14 mouse cellular contexts compared by ENCODE assay signal in genomic region chr11:115679554-115680238, GRCm38 (mm10). TPM values are rescaled to one million over a fixed set of nuclear protein-coding genes. Genes with fewer than 3 reads are reported as not detected.
DNase-seq lines count a peak whose midpoint lies in the region; ATAC-seq and TF ChIP-seq lines count a peak whose summit lies in the region.
"Had no signal": no experiment of that assay in that cellular context is flagged by ENCODE, and none has a peak within 500 bp of the region (broad histone marks: within the 10 kb centered on the region; RNA-seq: fewer than 3 reads in every experiment).

No protein-coding gene starts in this region.

- no peak for DNase-seq in CH12.LX (ENCODE audit: extremely low read depth)
- DNase-seq in large intestine, adult 2 months (ENCODE audit: low read depth, low spot score), result peak; percentile 75
- no peak for DNase-seq in frontal cortex, adult 2 months (ENCODE audit: extremely low spot score in 1 of 2, low spot score in 1 of 2)
- DNase-seq: cerebellum, adult 9-11 months; thymus, postnatal 4 days had no signal

- no peaks in the 10 kb centered on the region for H3K27me3 ChIP-seq in forebrain, embryonic 15.5 days
- no peaks in the 10 kb centered on the region for H3K27me3 ChIP-seq in forebrain, embryonic 13.5 days
- H3K27me3 ChIP-seq in intestine, embryonic 16.5 days (replicated peaks; ENCODE audit: control insufficient read depth, insufficient read depth, low read length), result no peaks in the 10 kb centered on the region
- no peaks in the 10 kb centered on the region for H3K27me3 ChIP-seq in intestine, embryonic 15.5 days (replicated peaks)
- H3K27me3 ChIP-seq in CH12.LX (replicated peaks), result no peaks in the 10 kb centered on the region
- H3K27me3 ChIP-seq: hindbrain, embryonic 15.5 days; lung, embryonic 15.5 days; Patski had no signal

- no peak overlapping the region for H3K9ac ChIP-seq in forebrain, embryonic 15.5 days (replicated peaks)
- H3K9ac ChIP-seq in forebrain, embryonic 13.5 days, result no peak overlapping the region
- no peak overlapping the region for H3K9ac ChIP-seq in intestine, embryonic 16.5 days (ENCODE audit: low read depth, low read length)
- H3K9ac ChIP-seq in intestine, embryonic 15.5 days, result no peak overlapping the region
- H3K9ac ChIP-seq in CH12.LX (ENCODE audit: insufficient read depth, low read depth), result no peak overlapping the region
- H3K9ac ChIP-seq: hindbrain, embryonic 15.5 days; lung, embryonic 15.5 days had no signal

- peaks cover 100% of the 10 kb centered on the region for H3K79me2 ChIP-seq in CH12.LX (replicated peaks; ENCODE audit: control insufficient read depth, extremely low read depth, insufficient read depth, poor library complexity, severe bottlenecking)

- 98% methylated on average over 9 of the region's 9 CpGs for WGBS in forebrain, embryonic 15.5 days
- WGBS in forebrain, embryonic 13.5 days, result 98% methylated on average over 9 of the region's 9 CpGs
- WGBS in intestine, embryonic 16.5 days, result 89% methylated on average over 9 of the region's 9 CpGs
- WGBS in intestine, embryonic 15.5 days, result 91% methylated on average over 9 of the region's 9 CpGs
- WGBS in large intestine, adult 2 months, result 35% methylated on average over 9 of the region's 9 CpGs

- H3K4me1 ChIP-seq in forebrain, embryonic 15.5 days, result peaks cover 8% of the 10 kb centered on the region
- peaks cover 1% of the 10 kb centered on the region; the same call in 1 of the 2 replicates for H3K4me1 ChIP-seq in forebrain, embryonic 13.5 days
- H3K4me1 ChIP-seq in intestine, embryonic 16.5 days (ENCODE audit: control insufficient read depth, insufficient read depth, low read length), result no peaks in the 10 kb centered on the region
- no peaks in the 10 kb centered on the region for H3K4me1 ChIP-seq in intestine, embryonic 15.5 days (replicated peaks)
- peaks cover 36 to 65% of the 10 kb centered on the region in 2 experiments for H3K4me1 ChIP-seq in CH12.LX (ENCODE audit: control insufficient read depth in 1 of 2, insufficient read depth in 2 of 2)
- H3K4me1 ChIP-seq: lung, embryonic 15.5 days had no signal

- TF ChIP-seq POLR2A in CH12.LX (IDR thresholded peaks at IDR 0.05; ENCODE audit: low read depth, low read length), result no peak

- no peak for TF ChIP-seq CTCF in CH12.LX (conservative IDR thresholded peaks at IDR 0.05 in 1 of 2, IDR thresholded peaks at IDR 0.05 in 1 of 2; ENCODE audit: low read depth in 2 of 2, low read length in 2 of 2)

- in situ Hi-C loops in CH12.LX (cut with MboI; ENCODE audit: low pct_ligation_motif_present, low pct_unique_long_range_greater_than_20kb, low sequenced_read_pairs), result no loop called here

- no peak overlapping the region for H3K4me3 ChIP-seq in forebrain, embryonic 15.5 days
- no peak overlapping the region for H3K4me3 ChIP-seq in forebrain, embryonic 13.5 days
- H3K4me3 ChIP-seq in intestine, embryonic 16.5 days (ENCODE audit: low read length), result no peak overlapping the region
- H3K4me3 ChIP-seq in intestine, embryonic 15.5 days (replicated peaks), result no peak overlapping the region
- no peak overlapping the region for H3K4me3 ChIP-seq in CH12.LX (replicated peaks in 1 of 3; ENCODE audit: low read depth in 2 of 3, low read length in 2 of 3, poor library complexity in 1 of 3)
- H3K4me3 ChIP-seq: hindbrain, embryonic 15.5 days; lung, embryonic 15.5 days had no signal

- H3K4me2 ChIP-seq in forebrain, embryonic 15.5 days (replicated peaks), result no peak overlapping the region
- no peak overlapping the region for H3K4me2 ChIP-seq in forebrain, embryonic 13.5 days
- no peak overlapping the region for H3K4me2 ChIP-seq in intestine, embryonic 16.5 days (ENCODE audit: low read depth, low read length)
- H3K4me2 ChIP-seq in intestine, embryonic 15.5 days (replicated peaks), result no peak overlapping the region
- H3K4me2 ChIP-seq in CH12.LX (ENCODE audit: insufficient read depth, low read depth, poor library complexity, severe bottlenecking), result peak overlapping the region; percentile 14
- H3K4me2 ChIP-seq: hindbrain, embryonic 15.5 days; lung, embryonic 15.5 days had no signal

- H3K36me3 ChIP-seq in forebrain, embryonic 15.5 days, result peaks cover 7% of the 10 kb centered on the region
- peaks cover 34% of the 10 kb centered on the region for H3K36me3 ChIP-seq in forebrain, embryonic 13.5 days (ENCODE audit: poor library complexity, severe bottlenecking)
- H3K36me3 ChIP-seq in intestine, embryonic 16.5 days (ENCODE audit: control insufficient read depth, insufficient read depth, low read length), result peaks cover 6% of the 10 kb centered on the region; the same call in 1 of the 2 replicates
- H3K36me3 ChIP-seq in intestine, embryonic 15.5 days, result 0 out of 2 replicates have a peak, but pooled peaks cover 4% of the 10 kb centered on the region
- H3K36me3 ChIP-seq in CH12.LX (replicated peaks in 1 of 2; ENCODE audit: control insufficient read depth in 1 of 2, insufficient read depth in 1 of 2, low read length in 1 of 2), result peaks cover 60 to 83% of the 10 kb centered on the region in 2 experiments

- TF ChIP-seq RAD21 in CH12.LX (IDR thresholded peaks at IDR 0.05; ENCODE audit: low read depth, low read length), result no peak

- H3K9me3 ChIP-seq in forebrain, embryonic 15.5 days, result no peaks in the 10 kb centered on the region
- H3K9me3 ChIP-seq in forebrain, embryonic 13.5 days (replicated peaks), result no peaks in the 10 kb centered on the region
- H3K9me3 ChIP-seq in intestine, embryonic 16.5 days (ENCODE audit: control insufficient read depth, low read length), result no peaks in the 10 kb centered on the region
- no peaks in the 10 kb centered on the region for H3K9me3 ChIP-seq in intestine, embryonic 15.5 days
- H3K9me3 ChIP-seq in CH12.LX (replicated peaks; ENCODE audit: low read length), result peaks cover 9% of the 10 kb centered on the region
- H3K9me3 ChIP-seq: hindbrain, embryonic 15.5 days; lung, embryonic 15.5 days had no signal

- peak overlapping the region; percentile 62 for H3K27ac ChIP-seq in forebrain, embryonic 15.5 days (replicated peaks)
- no peak overlapping the region for H3K27ac ChIP-seq in forebrain, embryonic 13.5 days
- no peak overlapping the region for H3K27ac ChIP-seq in intestine, embryonic 16.5 days (ENCODE audit: low read length)
- H3K27ac ChIP-seq in intestine, embryonic 15.5 days, result no peak overlapping the region
- H3K27ac ChIP-seq in CH12.LX (ENCODE audit: insufficient read depth, low read depth), result peak overlapping the region; percentile 83
- H3K27ac ChIP-seq: hindbrain, embryonic 15.5 days; lung, embryonic 15.5 days had no signal

- dilution Hi-C loops in CH12.LX (cut with MboI; ENCODE audit: extremely low pct_ligation_motif_present, extremely low pct_unique_long_range_greater_than_20kb, low sequenced_read_pairs), result no loop called here

- TF ChIP-seq EP300 in CH12.LX (IDR thresholded peaks at IDR 0.05; ENCODE audit: low read length), result 0 out of 2 replicates have a peak, but pooled peaks have one; percentile 17

- no peak for ATAC-seq in forebrain, embryonic 15.5 days (replicated peaks)
- ATAC-seq in forebrain, embryonic 13.5 days, result no peak
- ATAC-seq in intestine, embryonic 16.5 days, result peak; percentile 53; the same call in 1 of the 2 replicates
- no peak for ATAC-seq in intestine, embryonic 15.5 days
- no peak for ATAC-seq in megakaryocyte-erythroid progenitor cell, adult 5-6 weeks (replicated peaks; ENCODE audit: low FRiP score, low TSS enrichment, poor library complexity, severe bottlenecking)
- ATAC-seq: midbrain, embryonic 16.5 days; Patski had no signal

TF ChIP-seq in CH12.LX, 34 proteins besides CTCF, POLR2A, EP300 and RAD21 (continues in another document):
- TF ChIP-seq SIN3A (IDR thresholded peaks at IDR 0.05; ENCODE audit: low read length), result peak; percentile 59; the same call in 1 of the 2 replicates
- no peak for TF ChIP-seq MAX (IDR thresholded peaks at IDR 0.05; ENCODE audit: low read length)
- 0 out of 2 replicates have a peak, but pooled peaks have one; percentile 19 for TF ChIP-seq TCF12 (IDR thresholded peaks at IDR 0.05; ENCODE audit: low read depth, low read length)
- TF ChIP-seq MAZ (IDR thresholded peaks at IDR 0.05; ENCODE audit: low read depth, low read length), result no peak
- TF ChIP-seq JUN (IDR thresholded peaks at IDR 0.05; ENCODE audit: insufficient read depth, low read depth, low read length), result no peak
- TF ChIP-seq BHLHE40 (IDR thresholded peaks at IDR 0.05; ENCODE audit: low read depth, low read length), result peak; percentile 27; the same call in 1 of the 2 replicates
- peak; percentile 65 for TF ChIP-seq MXI1 (IDR thresholded peaks at IDR 0.05; ENCODE audit: low read depth, low read length)
- no peak for TF ChIP-seq PAX5 (IDR thresholded peaks at IDR 0.05; ENCODE audit: low read length)
- no peak for TF ChIP-seq UBTF (IDR thresholded peaks at IDR 0.05; ENCODE audit: low read depth, low read length)

RNA-seq across cellular contexts. Expression of gene Grb2, which starts 28.7 kb away (rescaled TPM):
- 180 and 199 TPM in 2 replicates for polyA plus RNA-seq in forebrain, embryonic 15.5 days (2015; fragmentation: Nextera tagmentation; extraction: Ambion mirVana)
- 137 and 139 TPM in 2 replicates for polyA plus RNA-seq in forebrain, embryonic 13.5 days (2015; fragmentation: Nextera tagmentation; extraction: Ambion mirVana)
- polyA plus RNA-seq in intestine, embryonic 16.5 days (2015; fragmentation: Nextera tagmentation; extraction: Ambion mirVana), result 67.1 and 73.1 TPM in 2 replicates
- polyA plus RNA-seq in intestine, embryonic 15.5 days (2015; fragmentation: Nextera tagmentation; extraction: Ambion mirVana), result 79.3 and 79.4 TPM in 2 replicates
- total RNA-seq in CH12.LX (2012; rRNA removed) (63.6 and 67.7 TPM in 2 replicates), CH12.LX (2014; rRNA removed) (110 and 117 TPM in 2 replicates)
- 228 and 241 TPM in 2 replicates for polyA plus RNA-seq in CH12.LX (2012; ENCODE audit: insufficient read length, low read depth)
- polyA plus RNA-seq in large intestine, adult 2 months (2012; rRNA removed), result 38.7 and 43.6 TPM in 2 replicates
- total RNA-seq in megakaryocyte-erythroid progenitor cell, adult 5-6 weeks (2014; fragmentation: Nextera tagmentation), result 70.1 and 74.4 TPM in 2 replicates
- 40.7 and 73.1 TPM in 2 replicates for total RNA-seq in megakaryocyte-erythroid progenitor cell, adult 5-6 weeks (2017)
- 194 and 200 TPM in 2 replicates for polyA plus RNA-seq in frontal cortex, adult 2 months (2012; rRNA removed)

RNA-seq across cellular contexts. Expression of gene Slc25a19, which starts 51.6 kb away (rescaled TPM):
- 55.3 and 56.1 TPM in 2 replicates for polyA plus RNA-seq in forebrain, embryonic 15.5 days (2015; fragmentation: Nextera tagmentation; extraction: Ambion mirVana)
- polyA plus RNA-seq in forebrain, embryonic 13.5 days (2015; fragmentation: Nextera tagmentation; extraction: Ambion mirVana), result 37.6 and 37.8 TPM in 2 replicates
- polyA plus RNA-seq in intestine, embryonic 16.5 days (2015; fragmentation: Nextera tagmentation; extraction: Ambion mirVana), result 30.3 and 31.3 TPM in 2 replicates
- 24.7 and 25.4 TPM in 2 replicates for polyA plus RNA-seq in intestine, embryonic 15.5 days (2015; fragmentation: Nextera tagmentation; extraction: Ambion mirVana)
- total RNA-seq in CH12.LX (2012; rRNA removed), result 277 and 312 TPM in 2 replicates
- 278 and 294 TPM in 2 replicates for total RNA-seq in CH12.LX (2014; rRNA removed)
- 374 and 398 TPM in 2 replicates for polyA plus RNA-seq in CH12.LX (2012; ENCODE audit: insufficient read length, low read depth)
- 30.4 and 36.8 TPM in 2 replicates for polyA plus RNA-seq in large intestine, adult 2 months (2012; rRNA removed)
- 20.5 and 32.1 TPM in 2 replicates for total RNA-seq in megakaryocyte-erythroid progenitor cell, adult 5-6 weeks (2014; fragmentation: Nextera tagmentation)
- total RNA-seq in megakaryocyte-erythroid progenitor cell, adult 5-6 weeks (2017), result 14.2 and 19.6 TPM in 2 replicates
- 117 and 127 TPM in 2 replicates for polyA plus RNA-seq in frontal cortex, adult 2 months (2012; rRNA removed)

Comparison
In these comparisons a context has a peak if more than half of its experiments do, and no peak if none do; other contexts are left out.
1. H3K27ac ChIP-seq: peak in forebrain, embryonic 15.5 days (single experiment) and CH12.LX (single experiment); none in forebrain, embryonic 13.5 days (single experiment), intestine, embryonic 16.5 days (single experiment) and intestine, embryonic 15.5 days (single experiment).